Mouse (Mus musculus) right cerebral cortex, adult 18-20 months (tissue): ENCODE measurements at regions not wholly inside any gene's neighbourhood (a gene's known extent, or its start where the extent isn't known, plus 50 kb on each side); places are given as distances from the start of the nearest gene placed in this dataset.

Experiments used
- DNase-seq: peaks from one replicate; pipeline ENCODE4 v3.0.0; 2022; ENCODE audit warnings: mixed read lengths

DNA sequence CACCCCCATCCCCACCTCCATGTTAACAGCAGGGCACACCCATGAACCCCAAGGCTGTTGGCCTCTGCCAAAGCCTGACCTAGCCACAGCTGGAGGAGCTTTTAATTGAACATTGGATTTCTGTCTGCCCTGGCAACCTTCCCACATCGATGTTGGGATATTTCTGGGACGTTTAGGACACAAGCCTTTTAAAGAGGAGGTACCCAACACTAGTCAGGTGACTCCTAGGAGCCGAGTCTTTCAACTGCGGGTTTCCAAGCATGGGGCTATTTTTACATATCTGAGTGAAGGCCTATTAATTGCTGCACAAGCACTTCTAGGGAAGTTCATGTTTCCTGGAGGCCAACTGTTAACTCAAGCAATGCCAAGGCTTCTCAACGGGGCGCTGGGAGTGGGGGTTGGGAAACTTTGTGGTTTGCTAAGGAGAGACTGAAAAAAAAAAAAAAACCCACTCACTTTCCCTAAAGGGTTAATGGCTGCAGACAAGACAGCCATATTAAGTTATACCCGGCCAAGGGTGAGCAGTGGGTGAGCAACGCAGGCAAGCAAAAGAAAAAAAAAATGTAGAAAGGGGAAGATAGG lies 213.3 kb downstream of the Bcl2l11 start:
- no peak for DNase-seq

DNA sequence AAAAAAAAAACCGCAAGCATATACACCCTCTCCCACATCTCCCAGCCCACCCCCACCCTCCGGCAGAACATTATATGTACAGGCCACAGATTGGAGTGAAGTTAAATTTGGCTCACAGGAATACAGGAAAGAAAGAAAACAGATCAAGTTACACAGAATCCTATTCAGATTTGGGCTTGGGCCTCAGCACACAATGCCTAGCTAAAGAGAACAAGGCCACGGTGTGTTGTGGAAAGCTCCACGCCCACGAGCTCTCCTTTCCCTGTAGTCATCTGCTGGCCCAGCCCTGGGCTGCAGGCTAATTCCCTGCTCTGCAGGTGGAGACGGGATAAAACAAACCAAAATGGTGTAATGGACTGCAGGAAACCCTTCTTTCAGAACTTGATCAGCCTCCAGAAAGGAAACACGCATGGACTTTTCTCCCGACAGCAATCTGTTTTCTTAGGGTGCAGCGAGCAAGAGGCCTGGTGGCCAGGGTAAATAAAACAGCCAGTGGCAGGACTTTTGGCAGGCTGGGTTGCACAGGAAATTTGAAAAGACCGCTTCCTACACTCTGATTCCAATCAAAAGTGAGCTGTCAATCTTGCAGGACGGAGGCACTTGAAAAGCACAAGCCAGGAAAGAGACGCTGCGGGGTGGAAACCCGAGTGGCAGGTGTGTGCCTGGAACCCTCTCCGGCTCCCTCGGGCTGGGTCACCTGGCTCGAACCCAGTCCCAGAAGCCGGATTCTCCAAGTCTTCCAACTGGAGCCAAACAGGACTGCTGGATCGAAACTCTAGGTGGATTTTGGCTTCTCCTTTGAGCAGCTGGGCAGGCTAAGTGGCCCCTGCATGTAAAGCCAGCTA lies 214.0 kb downstream of the Bcl2l11 start:
- DNase-seq, result no peak

DNA sequence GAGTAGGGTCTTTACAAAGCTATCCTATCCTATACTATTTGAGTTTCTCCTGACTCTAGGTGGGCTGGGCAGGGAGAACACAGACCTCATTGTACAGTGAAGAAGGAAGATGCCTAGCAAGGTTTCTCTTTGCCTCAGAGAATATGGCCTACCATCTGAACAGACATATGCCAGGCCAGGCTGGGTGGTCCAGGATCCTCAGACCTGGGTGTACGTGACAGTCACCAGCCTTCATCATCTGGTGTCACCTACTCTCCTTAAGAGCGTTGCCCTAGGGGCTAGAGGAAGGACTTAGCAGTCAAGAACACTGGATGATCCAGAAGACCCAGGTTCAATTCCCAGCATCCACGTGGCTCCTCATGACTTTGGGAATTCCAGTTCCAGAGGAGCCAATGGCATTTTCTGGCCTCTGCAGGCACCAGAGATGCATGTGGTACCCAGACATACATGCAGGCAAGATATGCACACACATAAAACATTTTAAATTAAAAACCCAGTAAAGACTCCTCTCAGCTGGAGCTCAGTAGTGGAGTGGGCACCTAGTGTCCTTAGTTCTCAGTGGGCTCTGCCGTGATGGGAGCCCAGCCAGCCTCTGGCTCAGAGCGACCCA lies 214.9 kb downstream of the Bcl2l11 start:
- no peak for DNase-seq

DNA sequence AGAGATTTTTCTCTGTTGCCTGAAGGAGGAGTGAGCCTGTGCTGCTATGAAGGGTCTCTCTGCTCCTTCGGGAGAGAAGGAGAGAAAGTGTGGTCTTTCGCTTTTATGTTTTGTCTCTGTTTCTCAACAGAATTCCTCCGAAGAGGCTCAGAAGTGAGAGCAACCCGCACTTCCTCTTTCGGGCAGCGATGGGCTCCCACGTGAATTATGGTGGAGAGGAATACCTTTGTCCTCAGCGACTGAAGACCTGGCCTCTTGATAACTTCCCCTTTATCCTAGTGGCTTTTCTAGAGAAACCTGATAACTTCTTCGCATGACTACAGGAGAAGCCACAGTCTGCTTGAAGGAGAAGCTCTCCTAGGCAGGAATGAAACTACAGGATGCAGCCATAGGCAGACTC lies 216.4 kb downstream of the Bcl2l11 start:
- DNase-seq, result no peak

DNA sequence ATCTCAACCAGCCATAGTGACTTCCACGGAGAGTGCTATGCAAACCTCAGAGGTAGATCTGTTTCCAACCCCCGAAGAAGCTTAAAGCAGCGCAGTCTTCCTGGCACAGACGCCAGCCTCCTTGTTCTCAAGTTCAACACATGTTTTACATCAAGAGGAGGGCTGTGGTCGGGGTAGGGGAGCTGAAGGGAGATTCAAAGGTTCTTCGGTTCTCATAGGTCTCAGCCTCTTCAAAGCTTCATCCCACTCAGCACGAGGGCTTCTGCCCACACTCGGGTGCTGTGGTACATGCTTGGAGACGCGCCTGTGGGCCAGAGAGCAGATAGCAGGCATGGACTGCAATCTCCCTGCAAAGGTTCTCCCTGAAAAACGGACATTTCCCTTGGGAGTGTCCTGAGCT lies 219.7 kb downstream of the Bcl2l11 start:
- DNase-seq, result no peak

DNA sequence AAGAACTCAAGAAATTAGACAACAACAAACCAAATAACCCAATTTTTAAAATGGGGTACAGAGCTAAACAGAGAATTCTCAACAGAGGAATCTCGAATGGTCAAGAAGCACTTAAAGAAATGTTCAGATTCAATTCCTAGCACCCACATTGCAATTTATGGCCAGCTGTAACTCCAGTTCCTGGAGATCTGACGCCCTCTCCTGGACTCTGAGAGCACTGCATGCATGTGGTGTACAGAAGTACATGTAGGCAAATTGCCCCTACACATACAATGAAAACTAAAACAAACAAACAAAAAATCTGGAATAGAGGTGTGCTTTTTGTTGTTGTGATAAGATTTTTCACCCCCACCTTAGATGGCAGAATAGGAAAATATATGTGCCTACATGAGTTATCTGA lies 222.7 kb downstream of the Bcl2l11 start:
- DNase-seq, result no peak

DNA sequence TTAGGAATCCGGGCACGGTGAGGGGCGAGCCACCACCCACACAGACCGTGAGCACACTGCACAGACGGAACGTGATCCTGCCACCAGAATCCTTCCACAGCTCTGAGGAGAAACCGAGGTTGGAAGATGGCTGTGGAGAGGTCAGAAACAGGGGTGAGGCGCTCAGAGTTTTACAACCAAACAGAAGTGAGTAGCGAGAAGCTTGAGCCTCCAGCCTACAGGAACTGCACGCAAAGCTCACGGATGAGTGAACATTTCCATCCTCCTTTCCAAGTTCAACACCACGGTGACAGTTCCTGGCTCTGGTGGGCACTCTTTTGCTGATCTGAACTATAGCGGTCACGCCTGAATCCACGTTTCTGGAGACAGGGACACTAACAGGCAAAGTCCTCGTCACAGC lies 225.6 kb downstream of the Bcl2l11 start:
- DNase-seq, result no peak

DNA sequence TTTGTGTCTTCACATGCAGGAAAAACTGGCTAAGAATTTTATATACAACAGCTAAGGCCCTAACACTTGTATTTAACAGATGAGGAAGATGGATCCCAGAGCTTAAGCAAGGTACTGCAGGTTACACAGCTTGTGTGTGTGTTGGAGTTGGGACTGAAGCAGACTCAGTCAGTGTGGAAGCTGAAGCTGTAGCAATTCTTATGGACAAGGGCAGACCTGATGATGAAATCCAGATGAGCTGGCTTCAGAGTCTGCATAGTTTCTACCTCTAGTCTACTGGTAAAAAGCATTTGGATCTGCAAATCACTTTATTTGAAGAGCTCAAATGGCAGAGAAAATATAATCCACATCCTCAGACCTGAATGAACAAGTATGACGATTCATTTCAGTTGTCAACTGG lies 226.7 kb downstream of the Bcl2l11 start:
- DNase-seq, result no peak

DNA sequence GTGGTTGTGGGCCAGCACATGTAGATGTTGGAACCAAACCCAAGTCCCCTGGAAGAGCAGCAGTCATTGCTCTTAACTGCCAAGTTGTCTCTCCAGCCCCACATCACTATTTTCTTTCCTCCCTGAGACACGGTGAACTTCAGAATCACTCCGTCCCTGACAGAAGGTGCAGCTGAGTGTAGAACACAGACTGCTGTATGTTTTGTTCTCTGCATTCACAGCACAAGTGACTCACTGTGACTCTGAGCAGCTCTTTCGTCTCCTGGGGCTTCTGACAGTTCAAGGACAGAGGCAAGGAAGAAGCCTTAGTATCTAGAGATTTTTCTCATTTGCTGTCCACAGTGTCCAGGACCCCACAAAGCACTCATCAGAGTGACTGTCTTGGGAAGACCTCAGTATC lies 227.6 kb downstream of the Bcl2l11 start:
- no peak for DNase-seq

DNA sequence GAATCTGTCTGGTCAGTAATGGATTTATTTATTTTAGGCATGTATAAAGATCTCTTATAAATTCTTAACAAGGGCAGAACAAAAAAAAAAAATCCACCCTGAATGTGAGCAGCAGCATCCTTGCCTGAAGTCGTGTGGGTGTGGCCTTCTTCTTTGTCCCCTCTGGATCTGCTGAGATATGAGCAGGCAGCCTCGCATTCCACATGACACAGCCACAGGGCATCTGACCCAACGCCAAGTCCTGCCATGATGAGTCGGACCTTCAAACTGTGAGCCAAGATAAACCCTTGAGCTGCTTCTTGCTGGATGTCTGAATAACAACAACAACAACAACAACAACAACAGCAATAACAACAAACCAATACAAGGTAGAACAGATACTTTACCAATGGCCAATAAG lies 230.5 kb downstream of the Bcl2l11 start:
- no peak for DNase-seq

DNA sequence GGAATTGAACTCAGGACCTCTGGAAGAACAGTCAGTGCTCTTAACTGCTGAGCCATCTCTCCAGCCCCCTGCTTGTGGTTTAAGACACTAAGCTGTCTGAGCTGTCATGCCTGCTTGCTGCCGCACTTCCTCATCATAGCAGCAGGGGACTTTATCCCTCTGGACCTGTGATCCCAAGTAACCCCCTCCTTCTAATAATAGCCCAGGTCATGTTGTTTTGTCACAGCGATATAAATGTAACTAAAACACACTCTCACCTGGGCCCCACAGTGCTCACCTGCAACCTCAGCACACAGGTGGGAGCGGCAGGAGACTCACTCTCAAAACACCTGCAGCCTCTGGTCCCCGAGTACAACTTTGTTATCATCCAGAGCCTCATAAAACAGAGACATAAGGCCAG lies 231.9 kb upstream of the Spdye4c start:
- DNase-seq, result no peak

DNA sequence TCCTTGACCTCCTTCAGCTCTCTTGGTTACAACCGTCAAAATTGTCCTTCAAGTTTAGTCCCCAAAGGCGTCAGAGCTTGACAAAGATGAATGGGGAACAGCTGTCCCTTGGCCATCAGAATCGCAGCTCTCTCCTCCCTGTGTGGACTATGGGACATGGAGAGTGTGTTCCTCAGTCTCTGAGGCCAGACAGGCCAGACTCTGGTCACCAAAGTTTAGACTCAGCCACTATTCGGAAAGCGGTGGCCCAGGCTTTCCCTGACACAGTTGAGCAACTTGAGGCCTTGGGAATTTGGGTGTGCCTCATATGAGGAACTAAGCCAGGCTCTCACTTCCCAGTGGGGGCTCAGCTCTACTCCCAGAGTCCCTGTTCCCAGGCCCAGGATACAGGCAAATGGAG lies 230.5 kb upstream of the Spdye4c start:
- no peak for DNase-seq

DNA sequence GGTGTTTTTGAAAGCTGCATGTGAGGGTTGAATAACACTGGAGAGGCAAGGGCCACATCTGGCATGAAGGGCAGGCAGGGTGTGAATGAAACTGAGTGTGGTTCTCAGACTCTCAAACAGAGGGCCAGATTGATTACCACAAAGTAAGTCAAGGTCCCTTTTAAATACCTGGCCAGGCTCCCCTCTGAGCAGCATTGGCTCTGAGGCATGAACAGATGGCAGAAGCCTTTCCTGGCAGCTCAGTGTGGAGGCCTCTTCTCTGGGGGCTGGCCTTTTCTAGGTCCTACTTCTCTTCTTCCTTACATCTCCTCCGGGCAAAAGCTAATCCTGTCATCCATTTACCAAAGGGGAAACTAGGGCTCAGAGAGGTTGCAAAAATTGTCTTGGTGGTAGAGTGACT lies 229.6 kb upstream of the Spdye4c start:
- no peak for DNase-seq

DNA sequence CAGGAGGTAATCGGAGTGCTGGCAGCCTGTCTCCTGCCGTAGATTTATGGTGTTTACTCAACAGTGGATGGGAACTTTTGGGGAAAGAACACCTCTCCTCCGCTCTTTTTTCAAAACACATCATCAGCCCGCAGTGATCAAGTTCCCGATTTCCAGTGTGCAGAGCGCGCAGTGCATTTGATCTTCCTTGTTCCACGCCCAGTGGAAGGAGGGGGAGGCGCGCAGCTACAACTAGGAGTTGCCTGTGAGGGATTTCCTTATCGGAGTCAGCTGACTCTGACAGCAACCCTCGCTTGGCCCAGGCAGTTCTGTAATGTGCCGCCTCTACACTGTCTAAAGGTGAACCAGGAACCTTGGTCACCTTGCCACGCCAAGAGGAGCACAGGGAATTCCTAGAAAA lies 226.8 kb upstream of the Spdye4c start:
- DNase-seq, result no peak

DNA sequence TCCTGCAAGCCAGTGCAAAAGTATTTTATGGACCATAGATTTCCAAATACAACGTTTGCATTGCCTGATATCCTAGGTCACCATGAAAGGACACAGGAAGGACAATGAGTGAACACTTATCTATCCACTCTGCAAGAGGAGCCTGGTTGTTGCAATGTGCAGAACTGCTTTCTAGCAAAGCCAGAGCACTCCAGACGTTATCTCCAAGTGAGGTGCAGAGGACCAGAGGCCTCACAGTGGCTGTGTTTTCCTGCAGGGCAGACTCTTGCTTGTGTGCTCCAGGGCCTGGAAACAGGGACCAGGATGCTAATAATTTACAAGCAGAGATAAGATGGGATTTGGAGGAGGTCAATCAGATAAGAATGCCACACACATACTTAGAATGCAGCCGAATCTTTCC lies 226.0 kb upstream of the Spdye4c start:
- DNase-seq, result no peak

DNA sequence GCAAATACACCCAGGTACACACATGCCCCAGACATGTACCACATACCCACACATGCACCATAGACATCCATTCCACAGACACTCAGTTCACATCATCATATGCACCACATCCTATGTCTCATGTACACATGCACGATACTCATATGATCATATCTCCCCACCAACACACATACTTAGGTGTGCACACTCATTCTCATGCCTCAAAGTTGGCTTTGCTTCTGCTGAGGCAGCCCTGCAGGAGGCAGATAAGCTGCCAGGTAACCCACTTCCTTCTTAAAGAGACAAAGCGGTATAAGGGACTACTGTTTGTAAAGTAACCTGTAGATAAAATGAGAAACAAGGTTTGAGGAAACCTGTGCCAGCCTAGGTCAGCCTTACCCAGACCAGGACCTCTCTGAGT lies 225.2 kb upstream of the Spdye4c start:
- no peak for DNase-seq

DNA sequence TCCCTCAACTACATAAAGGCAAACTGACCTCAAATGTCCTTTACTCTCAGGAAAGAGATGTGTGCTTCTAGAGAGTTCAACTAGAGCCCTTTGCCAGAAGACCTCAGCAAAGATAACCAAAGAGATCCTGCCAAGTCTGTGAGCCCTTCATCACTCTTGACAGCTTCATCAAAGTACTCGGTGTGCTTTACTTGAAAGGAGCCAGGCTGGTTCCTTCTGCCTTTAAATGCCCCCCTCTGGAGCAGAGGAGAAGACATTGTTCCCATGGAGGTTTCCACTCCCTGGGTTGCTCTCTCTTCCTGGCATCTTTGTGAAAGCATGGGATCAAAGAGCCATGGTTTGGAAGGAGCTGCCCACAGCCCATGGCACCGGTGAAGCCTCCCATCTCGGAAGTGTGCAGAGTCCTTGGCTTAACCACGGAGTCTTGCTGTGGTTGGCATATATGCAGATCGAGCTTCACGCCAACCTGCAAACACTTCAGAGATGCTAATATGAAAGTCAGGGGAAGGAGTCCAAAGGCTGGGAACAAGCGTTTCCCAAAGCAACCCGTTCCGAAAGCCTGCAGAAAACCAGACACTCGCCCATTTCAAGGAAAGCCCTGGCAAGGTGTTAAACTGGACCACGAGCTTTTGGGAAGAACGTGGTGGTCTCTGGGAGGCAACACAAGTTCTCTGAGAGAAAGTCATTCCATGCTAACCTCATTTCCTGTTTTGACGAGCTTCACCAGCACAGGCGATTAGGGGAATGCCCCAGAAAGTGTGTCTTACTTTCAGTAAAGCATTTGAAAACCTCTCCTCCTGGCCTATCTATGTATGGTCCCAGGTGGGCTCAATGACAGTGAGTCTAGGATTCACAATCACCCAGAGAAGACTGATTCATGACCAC lies 223.5 kb upstream of the Spdye4c start:
- no peak for DNase-seq

DNA sequence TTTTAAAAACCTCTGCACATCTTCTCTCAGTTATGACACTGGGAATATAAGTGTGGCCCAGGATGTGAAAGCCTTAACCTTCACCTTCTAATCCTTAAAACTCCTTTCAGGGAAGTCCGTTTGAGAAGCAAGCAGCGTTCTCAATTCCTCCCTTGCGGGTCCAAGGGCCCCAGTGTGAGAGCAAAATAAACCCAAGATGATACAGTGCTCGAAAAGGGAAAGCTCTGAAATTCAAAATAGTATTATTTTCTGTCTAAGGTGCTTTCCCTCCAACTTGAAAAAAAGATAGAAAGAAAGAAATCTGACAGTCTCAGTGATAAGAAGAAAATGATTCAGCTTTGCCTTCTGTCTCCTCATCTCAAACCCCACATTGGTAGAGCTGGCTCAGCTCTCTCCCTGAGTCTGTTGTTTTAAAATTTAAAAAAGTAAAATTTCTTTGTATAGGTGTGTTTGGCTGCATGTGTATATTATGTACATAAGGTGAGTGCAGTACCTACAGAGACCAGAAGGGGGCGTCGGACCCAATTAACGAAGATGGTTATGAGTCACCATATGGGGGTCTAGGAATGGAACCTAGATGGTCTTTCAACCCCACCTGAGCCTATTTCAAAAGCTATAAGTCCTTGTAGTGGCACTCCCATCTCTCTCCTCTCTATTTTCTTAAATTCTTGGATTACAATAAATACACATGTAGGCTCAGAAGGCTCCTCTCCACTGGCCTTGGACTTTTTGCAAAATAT lies 222.3 kb upstream of the Spdye4c start:
- no peak for DNase-seq

DNA sequence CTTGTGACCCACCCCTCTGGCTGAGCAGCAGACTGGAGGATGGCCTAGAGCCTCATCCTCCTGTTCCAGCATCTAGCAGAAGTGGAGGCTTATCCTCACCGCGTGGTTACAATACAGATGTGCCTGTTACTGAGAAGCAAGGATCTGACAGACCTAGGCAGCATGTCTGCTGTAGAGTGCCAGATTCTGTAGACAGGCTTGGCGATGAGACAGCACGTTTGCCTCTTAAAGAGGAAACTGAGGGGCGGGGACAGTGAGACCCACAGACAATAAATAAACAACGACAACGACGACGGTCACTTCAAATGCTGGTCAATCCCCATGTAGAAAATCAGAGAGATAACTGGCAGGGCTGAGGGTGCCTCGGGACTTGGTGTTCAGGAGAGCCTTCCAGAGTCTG lies 220.2 kb upstream of the Spdye4c start:
- DNase-seq, result no peak

DNA sequence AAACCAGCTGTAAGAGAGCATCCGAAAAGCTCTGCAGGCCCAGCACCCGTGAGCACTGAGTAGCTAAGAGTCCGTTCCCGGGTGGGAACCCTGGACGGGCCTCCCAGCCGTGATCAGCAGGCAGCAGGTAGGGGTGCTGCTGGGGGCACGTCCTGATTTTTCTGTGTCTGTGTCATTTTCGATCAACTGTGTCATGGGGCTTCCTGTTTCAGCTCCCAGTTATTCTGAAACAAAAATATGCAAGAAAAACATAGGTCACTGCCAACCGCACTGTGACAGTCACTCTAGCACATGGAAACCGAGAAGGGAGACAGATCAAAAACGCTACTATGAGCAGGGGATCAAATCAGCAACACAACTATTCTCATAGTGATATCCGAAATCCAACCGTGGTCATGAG lies 218.8 kb upstream of the Spdye4c start:
- DNase-seq, result no peak

DNA sequence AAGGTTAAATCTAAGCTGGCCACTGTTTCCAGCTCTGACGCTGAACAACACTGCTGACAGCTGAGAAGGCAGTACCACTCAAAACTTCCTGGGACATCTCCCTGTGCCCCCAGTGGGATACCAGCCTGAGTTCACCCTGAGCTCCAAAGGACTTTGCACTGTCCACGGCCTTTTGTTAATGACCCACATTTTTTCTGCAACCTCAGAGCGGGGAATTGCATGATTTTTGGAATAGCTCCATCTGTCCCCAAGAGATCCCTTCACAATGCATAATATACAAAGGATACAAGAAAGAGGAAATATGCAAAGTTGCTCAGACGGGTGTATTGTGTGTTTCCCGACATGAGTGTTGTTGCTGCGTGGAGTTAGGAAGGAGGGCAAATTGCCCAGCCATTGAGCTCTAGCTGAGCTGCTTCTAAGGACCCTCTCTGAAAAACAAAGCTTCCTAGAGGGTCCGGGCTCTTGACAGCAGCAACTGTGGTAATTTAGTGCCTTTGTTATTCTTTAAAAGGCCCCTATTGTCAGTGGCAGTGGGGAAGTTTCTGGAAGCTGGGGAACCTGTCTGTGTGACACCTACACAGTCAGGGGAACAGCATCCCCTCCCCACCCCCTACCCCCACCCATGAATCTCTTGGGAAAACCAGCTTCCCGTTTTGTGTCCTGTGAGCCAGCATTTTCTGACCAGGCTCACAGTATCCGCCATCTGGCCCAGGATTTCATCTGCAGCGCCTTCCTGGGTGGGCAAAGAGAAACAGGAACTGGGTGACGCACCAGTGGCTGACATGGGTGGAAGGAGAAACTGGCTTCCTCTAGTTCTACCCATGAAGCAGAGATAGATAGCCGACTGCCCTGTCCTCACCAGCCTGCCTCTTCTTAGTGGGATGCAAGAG lies 217.4 kb upstream of the Spdye4c start:
- no peak for DNase-seq

DNA sequence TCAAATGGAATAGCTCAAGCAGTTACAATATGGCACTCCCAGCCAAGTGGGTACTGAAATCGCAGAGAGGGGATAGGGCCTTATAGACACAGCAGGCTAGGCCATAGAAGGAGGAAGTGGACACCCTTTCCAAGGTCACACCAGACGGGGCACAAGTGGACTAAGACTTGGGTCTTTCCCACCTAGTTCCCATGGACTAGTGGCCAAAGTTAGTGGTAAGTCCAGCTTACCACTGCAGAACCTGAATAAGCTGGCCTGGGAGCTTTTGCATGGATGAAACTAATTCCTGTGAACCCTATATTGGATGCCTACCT lies 216.8 kb upstream of the Spdye4c start:
- DNase-seq, result no peak
